Mouse (Mus musculus) gonadal fat pad, adult 2 months (tissue): ENCODE measurements around the gene Hoxa7. TPM values are rescaled to one million over a fixed set of nuclear protein-coding genes. Genes with fewer than 3 reads are reported as not detected.

ENCODE experiments used
- polyA plus RNA-seq: library from polyadenylated mRNA; depleted of rRNA; stranded (reverse); fragments of >200 nt; gene quantifications from 2 replicates; pipeline ENCODE4 v1.2.3, GENCODE M21; 2012; rRNA removed

Hoxa7 gene
- polyA plus RNA-seq, 1 experiment: 13.2 TPM

Other genes starting within 250 kb of the Hoxa7 start
- 14.6 and 19.0 TPM in 2 replicates for gene Skap2, start 209.3 kb downstream of the Hoxa7 start, polyA plus RNA-seq
- gene Hoxa1, start 63.5 kb downstream of the Hoxa7 start, polyA plus RNA-seq: 1.3 and 1.7 TPM in 2 replicates
- gene Hoxa2, start 57.0 kb downstream of the Hoxa7 start, polyA plus RNA-seq: 1.6 and 2.4 TPM in 2 replicates
- 0.32 and 0.38 TPM in 2 replicates for gene 5730596B20Rik, start 44.4 kb downstream of the Hoxa7 start, polyA plus RNA-seq
- gene Hoxa4, start 30.1 kb downstream of the Hoxa7 start, polyA plus RNA-seq: 3.1 and 3.7 TPM in 2 replicates
- 5.3 and 10.2 TPM in 2 replicates for gene Hoxa5, start 17.3 kb downstream of the Hoxa7 start, polyA plus RNA-seq
- gene Hoxa6, start 13.1 kb downstream of the Hoxa7 start, polyA plus RNA-seq: 3.2 and 7.0 TPM in 2 replicates
- 5.6 and 8.2 TPM in 2 replicates for gene Hoxa3, start 8.5 kb downstream of the Hoxa7 start, polyA plus RNA-seq
- gene Gm28308, start 8.5 kb downstream of the Hoxa7 start, polyA plus RNA-seq: 2.0 and 2.7 TPM in 2 replicates
- 5.2 and 7.1 TPM in 2 replicates for gene Hoxa9, start 9.2 kb upstream of the Hoxa7 start, polyA plus RNA-seq
- 3.8 and 5.0 TPM in 2 replicates for gene Hoxa10, start 19.0 kb upstream of the Hoxa7 start, polyA plus RNA-seq
- 1.8 and 2.0 TPM in 2 replicates for gene Hoxa11, start 24.0 kb upstream of the Hoxa7 start, polyA plus RNA-seq
- 0.11 and 0.30 TPM in 2 replicates for gene Hoxa13, start 39.0 kb upstream of the Hoxa7 start, polyA plus RNA-seq
- 0.16 and 0.74 TPM in 2 replicates for gene Evx1, start 91.6 kb upstream of the Hoxa7 start, polyA plus RNA-seq